Mouse (Mus musculus) frontal cortex, postnatal 36 days (tissue): ENCODE measurements around the gene Sash1.
A peak's percentile ranks its signal among the peaks of the same experiment; 100 is the strongest.

ENCODE experiments used
- DNase-seq, 2 experiments: peaks; one replicate each; pipeline ENCODE4 v3.0.0; 2022; ENCODE audit warnings: low spot score in 2 of 2

Gene Sash1

GRCm38 (mm10) chr10:8885630-8886527 is at the start of gene Sash1:
Gene Sash1, minus strand, starts transcription at chr10:8886070.
- DNase-seq = peak; percentile 70 to 79

DNA sequence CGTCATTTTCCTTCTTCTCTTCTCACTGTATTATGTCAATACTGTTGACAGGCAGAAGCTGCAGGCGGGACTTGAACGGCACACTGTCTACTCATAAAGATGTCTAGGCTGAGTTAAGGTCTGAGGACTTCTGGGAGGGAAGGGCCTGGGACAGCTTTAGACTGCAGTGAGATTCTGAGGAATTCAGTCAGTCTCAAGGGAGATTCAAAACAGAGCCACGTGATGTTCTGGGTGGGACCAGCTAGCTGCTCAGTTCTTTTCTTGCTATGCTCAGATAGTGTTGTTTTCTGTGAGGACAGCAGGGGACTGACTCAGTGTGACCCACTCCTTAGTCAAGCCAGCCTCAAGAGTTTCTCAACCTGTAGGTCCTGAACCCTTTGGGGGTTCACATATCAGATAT is 49.7 kb upstream of the Sash1 start:
- DNase-seq = no peak

DNA sequence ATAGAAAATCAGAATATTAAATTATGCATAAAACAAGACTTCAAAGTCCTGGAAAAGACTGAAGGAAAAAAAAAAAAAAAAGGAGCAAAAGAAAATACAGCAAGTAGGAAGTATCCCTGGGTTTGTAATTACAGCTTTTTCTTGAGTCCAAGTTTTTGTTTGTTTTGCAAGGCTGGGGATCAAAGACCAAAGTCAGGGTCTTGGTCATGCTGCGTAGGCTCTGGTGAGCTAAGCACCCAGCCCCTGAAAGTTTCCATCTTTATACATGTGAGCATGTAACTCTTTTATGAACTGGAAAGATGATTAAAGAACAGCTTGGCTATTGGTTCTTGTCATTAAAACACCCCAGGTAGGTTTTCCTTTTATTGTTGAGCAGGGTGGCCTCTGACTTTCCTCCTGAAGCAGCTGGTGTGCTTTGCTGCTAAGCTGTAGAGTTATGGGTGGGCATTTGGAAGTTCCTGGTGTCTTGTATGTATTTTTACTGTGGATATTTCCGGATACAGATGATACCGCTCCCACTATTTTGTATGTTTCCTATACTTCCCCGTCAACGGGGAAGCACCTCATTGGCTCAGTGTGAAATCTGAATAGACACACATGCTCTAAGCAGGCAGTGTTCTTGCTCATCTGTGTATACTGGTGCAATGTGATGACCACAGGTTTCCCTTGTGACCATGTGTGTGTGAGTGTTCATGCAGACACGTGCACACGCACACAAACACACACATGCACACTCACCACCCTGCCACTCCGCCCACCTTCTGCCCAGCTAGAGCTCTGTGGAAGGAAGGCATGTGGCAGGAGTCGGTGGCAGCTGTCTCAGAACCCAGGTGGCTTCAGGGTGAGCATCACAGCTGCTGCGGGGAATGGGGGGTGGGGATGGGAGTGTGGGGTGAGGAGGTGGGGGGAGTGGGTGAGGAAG is 47.8 kb upstream of the Sash1 start:
- DNase-seq = no peak

- no peak for DNase-seq
Measured at GRCm38 (mm10) chr10:8931548-8932240, 45.8 kb upstream of the Sash1 start.

DNA sequence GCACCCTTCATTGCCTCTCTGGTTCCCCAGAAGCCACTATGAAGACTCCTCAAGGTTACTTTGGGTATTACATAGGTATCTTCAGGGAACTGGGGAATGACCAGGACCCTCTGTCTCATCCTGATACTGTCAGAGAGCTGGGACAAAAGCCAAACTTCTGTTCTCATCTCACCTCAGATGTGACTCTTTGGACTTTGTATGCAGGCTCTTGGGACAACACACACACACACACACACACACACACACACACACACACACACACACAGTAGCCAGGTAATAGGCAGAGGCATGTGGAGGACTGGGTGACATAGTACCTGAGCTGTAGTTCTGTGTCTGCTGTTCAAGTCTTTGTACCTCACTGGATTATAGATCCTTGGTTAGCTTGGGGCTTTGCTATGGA is 44.8 kb upstream of the Sash1 start:
- no peak for DNase-seq

DNA sequence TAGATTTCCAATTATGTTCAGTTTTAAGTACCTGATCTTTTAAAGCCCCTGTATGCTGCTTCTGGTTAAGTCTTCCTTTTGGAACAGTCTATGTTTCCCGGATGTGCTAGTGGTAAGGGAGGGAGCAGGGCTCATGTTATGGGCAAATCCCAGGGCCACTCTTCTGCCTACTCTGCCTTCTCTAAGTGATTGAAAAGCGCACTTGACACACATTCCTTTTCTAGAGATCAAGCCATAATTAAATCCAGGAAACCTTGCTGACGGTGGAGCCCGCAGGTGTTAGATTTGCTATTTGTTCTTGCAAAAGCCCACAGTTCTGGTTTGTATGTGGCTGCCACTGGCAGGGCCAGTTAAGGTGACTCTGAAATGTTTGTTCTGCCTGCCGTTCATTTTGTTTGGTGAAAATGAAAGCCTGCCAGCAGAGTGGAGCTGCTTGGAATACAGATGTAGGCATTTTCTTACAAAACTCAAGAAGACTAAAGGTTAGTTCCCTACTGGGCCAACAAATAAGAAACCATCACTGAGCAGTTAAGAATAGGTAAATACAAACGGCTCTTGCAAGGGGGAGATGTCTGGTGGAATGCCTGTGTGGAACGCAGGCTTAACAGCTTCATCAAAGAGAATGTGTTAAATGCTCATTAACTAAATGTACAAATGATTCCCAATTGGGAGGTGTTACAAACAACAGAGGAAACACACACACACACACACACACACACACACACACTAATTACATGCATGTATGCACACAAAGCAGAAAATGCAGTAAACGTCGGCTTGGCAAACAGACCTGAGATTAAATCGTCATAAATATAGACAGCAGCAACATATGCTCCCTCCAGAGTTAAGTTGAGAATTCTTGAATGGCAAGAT is 43.1 kb upstream of the Sash1 start:
- DNase-seq = peak in 1 of 2 experiments; percentile 30

DNA sequence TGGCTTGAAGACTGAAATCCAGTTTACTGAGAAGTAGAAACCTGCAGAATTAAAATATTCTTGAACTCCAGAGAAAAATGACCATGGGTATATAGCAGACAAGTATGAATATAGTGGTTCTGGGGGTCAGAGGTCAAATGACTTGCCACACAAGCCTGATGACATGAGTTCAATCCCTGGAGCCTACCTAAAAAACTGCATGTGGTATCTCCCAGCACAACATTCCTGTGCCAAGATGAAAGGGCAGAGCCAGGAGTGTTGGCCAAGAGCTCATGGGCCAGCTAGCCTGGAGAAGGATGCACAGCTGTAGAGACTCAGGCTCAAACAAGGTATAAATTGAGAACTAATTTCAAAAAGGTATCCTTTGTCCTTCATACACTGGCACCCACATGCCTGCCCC is 42.4 kb upstream of the Sash1 start:
- no peak for DNase-seq

- no peak for DNase-seq
Measured at GRCm38 (mm10) chr10:8926906-8927305, 41.0 kb upstream of the Sash1 start.

DNA sequence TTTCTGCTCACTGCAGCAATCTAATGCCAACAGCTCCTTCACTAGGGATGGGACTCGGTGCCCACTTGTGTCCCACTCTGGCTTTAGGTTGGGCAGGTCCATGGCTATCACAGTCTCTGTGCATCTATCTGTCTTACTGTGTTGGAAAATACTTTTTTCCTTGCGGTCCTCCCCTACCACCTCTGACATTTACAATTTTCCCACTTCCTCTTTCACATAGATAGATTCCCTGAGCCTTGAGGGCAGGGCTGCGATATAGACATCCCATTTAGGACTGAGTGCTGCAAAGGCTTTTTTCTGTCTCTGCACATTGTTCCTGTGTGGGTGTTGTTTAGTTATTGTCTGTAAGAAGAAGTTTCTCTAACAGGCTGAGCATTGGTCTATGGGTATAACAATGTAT is 40.4 kb upstream of the Sash1 start:
- DNase-seq = no peak

GRCm38 (mm10) chr10:8925299-8925698 is 39.4 kb upstream of the Sash1 start:
- DNase-seq = no peak

DNA sequence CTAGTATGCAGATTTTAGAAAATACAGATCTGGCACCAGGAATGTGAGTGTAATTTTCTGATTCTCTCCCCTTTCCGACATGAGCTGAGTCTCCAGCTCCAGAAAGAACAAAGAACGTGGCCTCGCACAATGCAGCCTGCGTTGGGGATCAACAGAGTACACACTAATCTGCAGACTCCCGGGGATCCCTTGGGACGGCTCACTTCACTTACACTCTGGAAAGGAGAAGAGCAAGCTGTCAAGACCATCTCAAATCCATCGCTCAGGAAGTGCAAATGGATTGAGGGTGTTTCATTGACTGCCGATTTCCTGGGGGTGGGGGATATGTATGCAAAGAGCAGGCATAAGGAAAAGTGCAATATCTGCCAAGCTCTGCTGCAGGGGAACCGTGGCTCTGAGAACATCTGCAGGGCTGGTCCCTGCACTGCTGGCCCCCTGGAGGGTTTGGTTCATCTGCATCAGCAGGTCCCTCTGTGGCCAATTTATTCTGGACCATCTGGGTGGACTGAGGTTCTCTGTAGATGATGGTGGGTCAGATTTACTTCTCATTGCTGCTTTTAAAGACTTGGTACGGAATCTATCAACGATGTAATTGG is 35.3 kb upstream of the Sash1 start:
- no peak for DNase-seq

- no peak for DNase-seq
Measured at GRCm38 (mm10) chr10:8917798-8918197, 31.9 kb upstream of the Sash1 start.

DNA sequence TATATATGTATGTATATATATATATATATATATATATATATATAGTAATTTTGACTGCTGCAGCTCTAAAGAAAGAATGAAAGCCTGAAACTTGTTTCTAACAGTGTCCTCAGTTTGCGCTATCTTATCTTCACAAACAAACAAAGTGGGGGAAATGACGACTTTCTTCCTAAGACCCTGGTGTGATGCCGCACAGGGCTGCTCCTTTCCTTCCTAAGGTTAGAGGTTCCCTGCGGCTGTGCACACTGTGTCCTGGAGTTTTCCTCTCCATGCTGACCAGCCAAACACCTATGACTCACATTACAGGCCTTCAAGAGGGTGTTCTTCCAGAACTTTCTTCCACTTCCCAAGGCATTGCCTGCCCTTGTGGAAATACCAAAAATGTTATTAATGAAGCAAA is 31.5 kb upstream of the Sash1 start:
- DNase-seq = no peak

GRCm38 (mm10) chr10:8915755-8916154 is 29.9 kb upstream of the Sash1 start:
- no peak for DNase-seq

GRCm38 (mm10) chr10:8913904-8914303 is 28.0 kb upstream of the Sash1 start:
- DNase-seq = no peak

- no peak for DNase-seq
Measured at GRCm38 (mm10) chr10:8912706-8913275, 26.9 kb upstream of the Sash1 start.

DNA sequence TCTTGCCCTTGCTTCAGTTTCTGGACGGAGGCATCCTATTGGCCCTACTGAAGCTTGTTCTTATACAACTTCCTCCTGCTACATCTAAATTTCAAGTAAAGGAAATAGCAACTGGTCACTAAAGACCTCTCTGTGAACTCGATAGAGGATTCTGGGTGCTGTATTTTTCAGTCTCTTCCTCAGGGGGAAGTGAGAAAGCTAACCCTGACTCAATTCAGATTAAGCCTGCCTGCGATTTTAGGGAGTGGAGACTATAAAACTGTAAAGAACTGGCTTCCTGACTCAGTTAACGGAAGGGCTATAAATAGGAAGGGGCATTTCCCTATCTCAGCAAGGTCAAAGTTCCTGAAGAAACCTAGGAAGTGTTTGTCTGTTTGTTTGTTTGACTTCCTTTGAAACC is 26.3 kb upstream of the Sash1 start:
- DNase-seq = no peak

GRCm38 (mm10) chr10:8910237-8910990 is 24.5 kb upstream of the Sash1 start:
- no peak for DNase-seq

DNA sequence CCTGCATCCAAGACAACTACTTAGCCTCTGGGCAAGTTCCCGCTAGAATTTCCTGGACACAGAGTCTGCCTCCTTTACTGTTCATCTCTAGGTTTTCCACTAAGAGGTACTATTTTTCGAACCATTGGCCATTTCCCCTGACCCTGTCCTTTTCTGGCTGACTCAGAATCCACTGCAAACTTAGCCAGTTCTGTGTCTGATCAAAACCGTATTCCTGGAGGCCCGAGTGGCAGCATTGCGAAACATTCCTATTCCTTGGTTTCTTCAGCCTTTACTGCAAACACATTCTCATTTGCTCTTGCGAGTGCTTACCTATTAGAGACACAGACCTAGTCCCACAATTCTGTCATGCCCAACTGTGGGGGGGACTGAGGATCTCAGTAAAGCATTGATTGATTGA is 17.2 kb upstream of the Sash1 start:
- DNase-seq = no peak

DNA sequence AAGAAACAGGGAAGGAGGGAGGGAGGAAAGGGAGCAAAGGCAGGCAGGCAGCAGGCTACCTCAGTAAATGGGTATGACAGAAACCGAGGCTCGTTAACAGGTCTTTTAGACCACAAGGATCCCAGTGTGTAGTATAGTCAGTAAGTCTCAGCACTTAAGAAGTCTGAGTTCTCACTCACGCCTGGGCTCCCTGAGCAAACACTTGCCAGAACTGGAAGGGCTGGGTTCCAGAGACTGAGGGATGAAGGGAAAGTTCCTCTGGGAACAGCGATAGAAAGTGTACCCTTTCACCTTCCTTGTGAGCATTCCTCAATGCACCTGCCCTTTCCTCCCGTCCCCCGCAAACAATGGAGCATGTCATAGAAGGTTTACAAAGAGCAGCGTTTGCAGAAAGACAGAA is 16.5 kb upstream of the Sash1 start:
- DNase-seq = no peak
